Mouse (Mus musculus): ENCODE data around the gene Colec11. TPM values are rescaled to one million over a fixed set of nuclear protein-coding genes. Genes with fewer than 3 reads are reported as not detected.

The Colec11 gene
- not detected for total RNA-seq (2023)

GRCm38 (mm10) chr12:28623195-28623594, at the start of gene Colec11:
Colec11 (minus strand) TSS chr12:28623377.

GRCm38 (mm10) chr12:28649141-28650110, 26.2 kb upstream of the Colec11 start, which contains the start of gene Rnaseh1:
Rnaseh1 (plus strand) TSS chr12:28649602.

GRCm38 (mm10) chr12:28635535-28636476, 12.6 kb upstream of the Colec11 start, which contains the start of gene Rps7:
Rps7 (minus strand) TSS chr12:28635953.

GRCm38 (mm10) chr12:28582423-28582822, 40.8 kb downstream of the Colec11 start, which contains the start of gene Allc:
Allc (minus strand) TSS chr12:28582523.

GRCm38 (mm10) chr12:28552299-28552698, 70.9 kb downstream of the Colec11 start, which contains the start of gene Dcdc2c:
Dcdc2c (minus strand) TSS chr12:28552399.

Other genes starting within 250 kb of the Colec11 start
- gene Dcdc2c, start 71.0 kb downstream of the Colec11 start, total RNA-seq (2023) = 1.2 TPM
- gene Allc, start 40.9 kb downstream of the Colec11 start, total RNA-seq (2023) = not detected
- 1,423 TPM for gene Rps7, start 12.6 kb upstream of the Colec11 start, total RNA-seq (2023)
- gene Rnaseh1, start 26.2 kb upstream of the Colec11 start, total RNA-seq (2023) = 20.0 TPM
- 63.7 TPM for gene Adi1, start 51.9 kb upstream of the Colec11 start, total RNA-seq (2023)
- gene Trappc12, start 127.1 kb upstream of the Colec11 start, total RNA-seq (2023) = 65.6 TPM
- 46.1 TPM for gene Eipr1, start 128.4 kb upstream of the Colec11 start, total RNA-seq (2023)